Mouse (Mus musculus): ENCODE results near the gene Scd1. TPM values are rescaled to one million over a fixed set of nuclear protein-coding genes. Genes with fewer than 3 reads are reported as not detected.
A peak's percentile ranks its signal among the peaks of the same experiment; 100 is the strongest.
"Not testable (repeated sequence)": the region's sequence is repeated elsewhere in the genome, so short reads cannot be mapped to it uniquely, and the experiment has no call there.

Gene Scd1
- polyA plus RNA-seq, 1 experiment from 2014 or later = 1.3 TPM

GRCm38 (mm10) chr19:44369371-44369770 is 38.3 kb downstream of the Scd1 start:
- Histone ChIP-seq H3K4me1 (replicated peaks; ENCODE audit: control insufficient read depth, insufficient read depth) (no peaks in the 10 kb centered on the region), H3K4me2 (replicated peaks; ENCODE audit: low read depth) (no peak overlapping the region), H3K27ac (replicated peaks) (no peak overlapping the region), H3K36me3 (ENCODE audit: control insufficient read depth, insufficient read depth, low read length) (no peaks in the 10 kb centered on the region), H3K4me3 (ENCODE audit: low read depth, low read length) (no peak overlapping the region), H3K9ac (ENCODE audit: low read length) (no peak overlapping the region), H3K27me3 (ENCODE audit: control insufficient read depth, insufficient read depth, low read length) (no peaks in the 10 kb centered on the region), H3K9me3 (ENCODE audit: control insufficient read depth, low read length) (no peaks in the 10 kb centered on the region)
- DNase-seq (ENCODE audit: low spot score) (no peak), ATAC-seq (ENCODE audit: low FRiP score, low TSS enrichment) (no peak)
- TF ChIP-seq CTCF (IDR thresholded peaks at IDR 0.05; ENCODE audit: low read depth) = no peak
- no peak for TF ChIP-seq EP300 (optimal IDR thresholded peaks at IDR 0.05)
- 56% methylated on average over 8 of the region's 8 CpGs for WGBS

DNA sequence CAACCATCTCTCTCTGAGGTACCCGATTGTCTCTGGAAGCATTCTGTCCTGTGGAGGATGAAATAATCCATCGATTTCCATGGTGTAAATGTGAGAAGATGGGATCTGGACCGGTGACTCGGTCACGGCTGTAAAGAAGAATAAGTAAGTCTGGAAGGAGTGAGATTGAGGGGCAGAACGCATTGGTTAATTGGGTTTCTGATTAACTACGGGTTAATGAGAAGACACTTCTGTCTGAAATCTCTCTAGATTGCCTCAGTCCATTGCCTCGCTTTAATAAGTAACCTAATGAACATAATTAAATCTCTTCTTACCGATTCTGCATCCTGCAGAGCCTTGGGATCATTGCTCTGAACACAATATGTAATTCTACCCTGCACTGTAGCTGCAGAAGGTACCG is 40.6 kb downstream of the Scd1 start:
- not testable (repeated sequence) for H3K9me3 ChIP-seq (ENCODE audit: control insufficient read depth, low read length); ATAC-seq (ENCODE audit: low FRiP score, low TSS enrichment); DNase-seq (ENCODE audit: low spot score); H3K9ac ChIP-seq (ENCODE audit: low read length); H3K4me1 ChIP-seq (replicated peaks; ENCODE audit: control insufficient read depth, insufficient read depth); H3K27me3 ChIP-seq (ENCODE audit: control insufficient read depth, insufficient read depth, low read length); H3K27ac ChIP-seq (replicated peaks); H3K4me3 ChIP-seq (ENCODE audit: low read depth, low read length); H3K4me2 ChIP-seq (replicated peaks; ENCODE audit: low read depth); H3K36me3 ChIP-seq (ENCODE audit: control insufficient read depth, insufficient read depth, low read length)
- WGBS = 93% methylated on average over 10 of the region's 10 CpGs

DNA sequence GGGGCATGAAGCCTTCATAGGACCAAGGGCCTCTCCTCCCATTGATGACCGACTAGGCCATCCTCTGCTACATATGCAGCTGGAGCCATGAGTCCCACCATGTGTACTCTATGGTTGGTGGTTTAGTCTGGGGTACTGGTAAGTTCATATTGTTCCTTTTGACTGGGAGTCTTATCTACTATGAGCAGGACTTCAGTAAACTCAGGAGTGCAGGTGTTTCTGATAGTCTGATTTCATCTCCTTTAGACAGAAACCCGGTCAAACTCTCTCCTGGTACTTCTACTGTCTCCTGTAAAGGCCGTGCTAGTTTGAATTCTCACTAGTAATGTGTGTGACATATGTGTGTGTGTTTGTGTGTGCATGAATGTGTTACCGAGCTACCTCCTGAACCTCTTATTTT is 41.9 kb downstream of the Scd1 start:
- no peak overlapping the region for H3K27ac ChIP-seq (replicated peaks)
- no peak for TF ChIP-seq EP300 (optimal IDR thresholded peaks at IDR 0.05)
- no peak for TF ChIP-seq CTCF (IDR thresholded peaks at IDR 0.05; ENCODE audit: low read depth)
- H3K27me3 ChIP-seq (ENCODE audit: control insufficient read depth, insufficient read depth, low read length) = no peaks in the 10 kb centered on the region
- no peak overlapping the region for H3K4me3 ChIP-seq (ENCODE audit: low read depth, low read length)
- no peak overlapping the region for H3K4me2 ChIP-seq (replicated peaks; ENCODE audit: low read depth)
- DNase-seq (ENCODE audit: low spot score) (no peak), ATAC-seq (ENCODE audit: low FRiP score, low TSS enrichment) (no peak)
- no peaks in the 10 kb centered on the region for H3K4me1 ChIP-seq (replicated peaks; ENCODE audit: control insufficient read depth, insufficient read depth)
- 84% methylated on average over 4 of the region's 4 CpGs for WGBS
- no peak overlapping the region for H3K9ac ChIP-seq (ENCODE audit: low read length)
- no peaks in the 10 kb centered on the region for H3K36me3 ChIP-seq (ENCODE audit: control insufficient read depth, insufficient read depth, low read length)
- no peaks in the 10 kb centered on the region for H3K9me3 ChIP-seq (ENCODE audit: control insufficient read depth, low read length)

GRCm38 (mm10) chr19:44364029-44364428 is 43.6 kb downstream of the Scd1 start:
- Histone ChIP-seq H3K9me3 (ENCODE audit: control insufficient read depth, low read length) (no peaks in the 10 kb centered on the region), H3K27ac (replicated peaks) (no peak overlapping the region), H3K27me3 (ENCODE audit: control insufficient read depth, insufficient read depth, low read length) (no peaks in the 10 kb centered on the region), H3K4me1 (replicated peaks; ENCODE audit: control insufficient read depth, insufficient read depth) (no peaks in the 10 kb centered on the region), H3K9ac (ENCODE audit: low read length) (no peak overlapping the region), H3K4me3 (ENCODE audit: low read depth, low read length) (no peak overlapping the region), H3K4me2 (replicated peaks; ENCODE audit: low read depth) (no peak overlapping the region), H3K36me3 (ENCODE audit: control insufficient read depth, insufficient read depth, low read length) (no peaks in the 10 kb centered on the region)
- no peak for DNase-seq (ENCODE audit: low spot score)
- WGBS = 72% methylated on average over 8 of the region's 8 CpGs
- ATAC-seq (ENCODE audit: low FRiP score, low TSS enrichment) = no peak
- TF ChIP-seq EP300 (optimal IDR thresholded peaks at IDR 0.05) = no peak
- TF ChIP-seq CTCF (IDR thresholded peaks at IDR 0.05; ENCODE audit: low read depth) = no peak

DNA sequence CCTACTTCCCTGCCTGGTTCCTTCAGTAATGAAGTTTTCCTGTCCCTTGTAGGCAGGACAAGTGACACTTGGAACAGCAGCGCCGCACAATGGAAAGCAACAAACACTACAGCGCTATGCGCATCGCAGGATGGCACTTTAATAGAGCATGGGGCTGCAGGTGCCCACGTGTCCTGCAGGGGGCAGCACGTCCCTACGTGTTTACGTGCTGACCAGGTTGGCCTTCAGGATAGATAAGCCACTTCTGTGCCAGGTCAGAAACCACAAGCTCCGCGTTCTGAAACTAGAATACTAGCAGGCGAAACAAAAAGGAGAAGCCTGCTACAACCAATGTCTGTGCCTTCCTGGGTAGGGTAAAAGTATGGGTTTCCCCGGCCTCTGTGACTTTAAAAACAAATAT is 44.1 kb downstream of the Scd1 start:
- Histone ChIP-seq H3K9me3 (ENCODE audit: control insufficient read depth, low read length) (no peaks in the 10 kb centered on the region), H3K4me3 (ENCODE audit: low read depth, low read length) (no peak overlapping the region), H3K36me3 (ENCODE audit: control insufficient read depth, insufficient read depth, low read length) (no peaks in the 10 kb centered on the region), H3K27me3 (ENCODE audit: control insufficient read depth, insufficient read depth, low read length) (no peaks in the 10 kb centered on the region), H3K4me1 (replicated peaks; ENCODE audit: control insufficient read depth, insufficient read depth) (no peaks in the 10 kb centered on the region), H3K27ac (replicated peaks) (no peak overlapping the region), H3K4me2 (replicated peaks; ENCODE audit: low read depth) (no peak overlapping the region), H3K9ac (ENCODE audit: low read length) (no peak overlapping the region)
- TF ChIP-seq CTCF (IDR thresholded peaks at IDR 0.05; ENCODE audit: low read depth) = peak; percentile 95
- TF ChIP-seq EP300 (optimal IDR thresholded peaks at IDR 0.05) = no peak
- WGBS = 18% methylated on average over 13 of the region's 13 CpGs
- ATAC-seq (ENCODE audit: low FRiP score, low TSS enrichment) (peak; percentile 64), DNase-seq (ENCODE audit: low spot score) (peak; percentile 81)

DNA sequence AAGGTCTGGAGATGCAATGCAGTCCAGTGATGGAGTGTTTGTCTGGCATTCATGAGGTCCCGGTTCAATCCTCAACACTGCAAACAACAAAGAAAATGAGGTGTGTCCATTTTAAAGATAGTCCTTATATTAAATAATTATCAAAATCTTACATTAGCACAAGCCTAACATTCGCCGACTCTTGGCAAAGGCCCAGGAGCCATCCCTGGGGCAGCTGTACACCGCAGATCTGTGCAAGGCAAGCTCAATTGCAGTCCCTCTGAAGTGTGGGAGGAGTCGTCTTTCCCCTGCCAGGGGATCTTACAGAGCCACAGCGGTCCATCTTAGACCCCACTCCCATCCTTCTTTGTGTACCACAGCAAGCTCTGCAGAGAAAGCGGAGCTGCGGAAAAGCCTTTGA is 49.0 kb downstream of the Scd1 start:
- no peaks in the 10 kb centered on the region for H3K36me3 ChIP-seq (ENCODE audit: control insufficient read depth, insufficient read depth, low read length)
- H3K27ac ChIP-seq (replicated peaks) = no peak overlapping the region
- WGBS = 40% methylated on average over 8 of the region's 8 CpGs
- no peak overlapping the region for H3K4me3 ChIP-seq (ENCODE audit: low read depth, low read length)
- TF ChIP-seq CTCF (IDR thresholded peaks at IDR 0.05; ENCODE audit: low read depth) = no peak
- TF ChIP-seq EP300 (optimal IDR thresholded peaks at IDR 0.05) = no peak
- H3K27me3 ChIP-seq (ENCODE audit: control insufficient read depth, insufficient read depth, low read length) = no peaks in the 10 kb centered on the region
- H3K9ac ChIP-seq (ENCODE audit: low read length) = no peak overlapping the region
- H3K4me1 ChIP-seq (replicated peaks; ENCODE audit: control insufficient read depth, insufficient read depth) = no peaks in the 10 kb centered on the region
- ATAC-seq (ENCODE audit: low FRiP score, low TSS enrichment) = no peak
- H3K4me2 ChIP-seq (replicated peaks; ENCODE audit: low read depth) = no peak overlapping the region
- no peaks in the 10 kb centered on the region for H3K9me3 ChIP-seq (ENCODE audit: control insufficient read depth, low read length)
- DNase-seq (ENCODE audit: low spot score) = no peak

Measured in stomach, postnatal 0 days (tissue).